Mouse (Mus musculus) cerebellum, postnatal 10 days (tissue): ENCODE results near the gene Myo1b.
"Not testable (repeated sequence)": the region's sequence is repeated elsewhere in the genome, so short reads cannot be mapped to it uniquely, and the experiment has no call there.

ENCODE experiments used
- DNase-seq, 2 experiments: peaks; one replicate each; pipeline ENCODE4 v3.0.0; 2021; ENCODE audit warnings: mixed read lengths in 2 of 2

Myo1b gene

DNA sequence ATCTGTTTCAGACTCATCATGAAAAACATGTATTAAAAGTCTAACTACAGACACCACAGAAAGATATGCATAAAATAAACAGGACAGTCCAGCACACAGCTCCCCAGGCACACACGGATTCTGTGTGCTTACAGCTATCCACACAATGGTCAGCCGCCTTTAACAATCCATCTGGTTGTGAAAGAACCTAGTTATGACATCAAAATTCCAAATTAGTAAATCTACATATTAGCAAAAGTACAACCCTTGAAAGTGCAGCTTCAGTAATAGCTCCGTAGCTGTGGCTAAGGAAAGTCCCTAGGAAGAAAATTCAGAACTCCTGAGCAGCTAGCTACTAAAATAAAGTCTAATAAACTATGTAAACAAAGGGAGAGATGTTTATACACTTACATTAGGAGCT is 21.1 kb downstream of the Myo1b start:
- no peak for DNase-seq

DNA sequence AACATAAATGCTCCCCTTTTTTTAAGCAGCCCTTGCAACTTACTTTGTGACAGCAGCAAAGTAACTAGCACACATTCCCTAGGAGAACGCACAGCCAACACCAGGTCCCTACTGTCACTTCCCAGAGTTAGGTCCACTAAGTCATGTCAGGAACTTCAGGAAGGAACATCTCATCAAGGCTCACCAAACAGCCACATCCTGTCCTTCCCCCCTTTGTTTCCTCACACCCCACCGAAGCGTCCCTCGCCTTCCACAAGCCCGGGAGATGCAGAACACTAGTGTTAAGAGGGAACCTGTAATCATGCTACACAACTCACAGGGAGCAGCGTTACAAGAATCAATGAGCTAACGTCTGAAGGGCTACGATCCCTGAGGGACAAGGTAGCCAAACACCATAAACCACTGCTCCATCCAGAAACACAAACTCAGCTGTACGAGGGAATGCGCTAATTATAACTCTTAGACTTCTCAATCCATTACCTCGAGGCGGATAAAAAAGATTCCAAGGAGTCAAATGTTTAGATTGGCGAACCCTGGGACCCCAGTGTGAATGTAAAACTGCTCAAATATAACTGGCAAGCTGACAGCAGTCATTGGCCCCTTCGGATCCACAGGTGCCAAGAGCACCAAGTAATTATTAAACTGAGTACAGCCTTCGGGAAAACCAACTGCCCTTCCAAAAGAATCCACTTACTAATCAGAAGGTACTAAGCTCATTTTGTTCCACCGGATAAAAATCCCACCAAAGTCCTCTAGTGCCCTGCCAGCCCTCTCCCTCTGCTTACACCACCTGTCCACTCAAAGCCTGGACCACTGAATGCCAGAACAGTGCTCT is 22.1 kb downstream of the Myo1b start:
- DNase-seq: no peak

DNA sequence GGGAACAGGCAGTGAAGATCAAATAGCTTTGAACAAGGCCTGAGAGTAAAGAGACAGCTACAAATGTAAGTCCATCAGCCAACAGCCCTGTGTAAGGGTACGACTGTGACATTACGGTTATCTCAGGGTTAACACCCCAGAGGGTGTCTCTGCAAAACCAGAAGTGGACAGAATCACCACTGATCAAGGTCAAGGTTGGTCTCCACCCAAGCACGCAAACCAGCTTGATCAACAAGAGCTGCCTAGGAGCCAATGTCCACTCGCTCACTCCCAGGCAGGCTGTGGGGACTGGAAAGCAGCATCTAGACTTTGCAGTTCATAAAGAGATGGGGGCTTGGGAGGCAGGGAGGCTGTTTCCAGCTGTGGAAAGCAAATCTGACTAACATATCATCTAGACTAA is 23.9 kb downstream of the Myo1b start:
- DNase-seq: no peak

DNA sequence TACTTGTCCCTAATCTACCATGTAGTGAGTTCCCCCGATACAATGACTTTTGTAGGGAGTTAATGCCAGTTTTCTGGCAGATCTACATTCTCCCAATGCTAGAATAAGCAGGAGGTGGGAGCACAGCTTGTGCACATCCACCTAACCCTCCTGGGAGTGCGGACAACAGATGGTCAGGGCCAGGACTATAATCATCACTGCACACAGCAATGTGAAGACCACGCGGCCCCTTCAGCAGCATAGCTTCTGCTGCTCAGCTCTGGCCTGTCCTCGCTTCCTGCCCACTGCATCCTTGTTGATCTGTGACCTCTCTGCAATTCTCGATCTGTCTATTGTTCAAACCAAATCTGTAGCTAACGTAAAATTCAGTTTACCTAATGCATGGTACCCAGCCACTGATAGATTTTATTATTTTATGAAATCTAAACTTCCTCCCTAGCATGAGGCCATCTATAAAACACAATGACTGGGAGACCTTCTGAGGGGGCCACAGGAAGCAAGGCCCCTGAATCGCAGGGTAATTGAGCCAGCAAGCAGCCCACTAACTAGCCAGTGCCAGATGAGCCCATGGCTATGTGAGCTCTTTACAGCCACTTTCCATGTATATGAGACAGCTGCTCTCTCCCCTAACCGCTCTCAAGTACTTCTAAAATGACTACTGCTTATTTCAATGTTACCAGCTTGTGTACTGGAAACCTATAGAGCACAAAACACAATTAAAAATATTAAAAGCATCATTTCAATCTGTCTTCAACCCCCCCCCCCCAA is 27.6 kb downstream of the Myo1b start:
- peak; percentile 43 to 62 for DNase-seq

DNA sequence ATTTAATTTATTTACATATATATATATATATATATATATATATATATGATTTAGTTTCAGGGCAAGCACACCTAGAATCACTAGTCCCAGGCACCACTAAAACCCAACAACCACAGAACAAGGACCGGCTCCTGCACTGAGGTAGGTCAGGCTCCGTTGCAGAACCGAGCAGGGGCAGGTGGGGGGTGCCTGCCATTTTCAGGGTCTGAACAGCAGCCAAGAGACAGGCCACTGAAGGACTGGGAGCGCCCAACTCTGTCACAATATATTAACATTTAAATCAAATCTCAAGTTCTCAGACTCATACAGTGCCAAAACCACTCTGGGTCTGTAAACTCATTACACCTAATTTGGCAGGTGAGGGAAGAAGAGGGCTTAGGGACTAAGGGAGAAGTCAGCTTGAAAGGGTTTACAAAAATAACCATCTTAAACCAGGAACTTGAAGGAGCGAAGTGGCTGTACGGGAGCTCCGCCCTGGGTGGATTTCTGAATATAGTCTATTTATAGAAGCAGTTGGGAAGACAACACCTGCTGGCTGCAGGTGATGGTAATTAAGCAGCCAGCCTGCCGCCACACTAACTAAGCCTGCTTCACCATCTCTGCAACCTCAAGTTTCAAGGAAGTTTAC is 30.4 kb downstream of the Myo1b start:
- DNase-seq: peak; percentile 75 to 80

DNA sequence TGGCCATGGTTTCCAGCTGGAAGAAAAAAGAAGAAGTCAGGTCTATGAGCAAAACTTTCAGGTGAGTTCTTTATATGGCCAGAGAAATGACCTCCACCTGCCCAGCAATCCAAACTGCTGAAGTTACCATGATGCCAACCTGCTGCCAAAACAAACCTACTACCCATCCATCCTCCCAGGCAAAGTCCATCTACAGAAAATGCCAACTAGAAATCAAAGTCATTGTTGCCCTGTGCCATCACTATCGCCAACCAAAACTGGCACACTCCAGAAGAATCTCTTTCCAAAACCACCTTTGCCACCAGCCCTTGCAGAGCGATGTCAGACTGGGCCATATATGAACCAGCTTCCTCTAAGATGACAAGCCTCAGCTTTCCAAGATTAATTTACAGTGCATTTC is 32.7 kb downstream of the Myo1b start:
- no peak for DNase-seq

DNA sequence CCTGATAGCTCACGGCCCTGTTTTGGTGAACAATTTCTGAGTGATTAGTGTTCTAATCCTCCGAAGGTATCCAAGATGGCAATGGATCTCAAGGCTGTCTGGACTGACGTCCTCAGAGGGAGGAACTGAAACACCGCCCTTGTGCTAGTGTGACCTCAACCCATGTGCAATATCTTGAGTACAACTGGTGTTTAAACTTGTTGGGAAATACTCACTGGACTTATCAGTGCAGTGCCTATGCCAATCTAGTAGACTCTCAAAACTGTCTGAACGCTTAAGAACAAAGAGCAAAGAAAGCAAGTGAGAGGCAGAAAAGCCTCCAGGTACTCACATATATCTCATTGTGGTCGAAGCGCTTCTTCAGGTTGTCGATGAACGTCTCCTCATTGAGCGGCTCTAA is 33.1 kb downstream of the Myo1b start:
- DNase-seq: no peak

DNA sequence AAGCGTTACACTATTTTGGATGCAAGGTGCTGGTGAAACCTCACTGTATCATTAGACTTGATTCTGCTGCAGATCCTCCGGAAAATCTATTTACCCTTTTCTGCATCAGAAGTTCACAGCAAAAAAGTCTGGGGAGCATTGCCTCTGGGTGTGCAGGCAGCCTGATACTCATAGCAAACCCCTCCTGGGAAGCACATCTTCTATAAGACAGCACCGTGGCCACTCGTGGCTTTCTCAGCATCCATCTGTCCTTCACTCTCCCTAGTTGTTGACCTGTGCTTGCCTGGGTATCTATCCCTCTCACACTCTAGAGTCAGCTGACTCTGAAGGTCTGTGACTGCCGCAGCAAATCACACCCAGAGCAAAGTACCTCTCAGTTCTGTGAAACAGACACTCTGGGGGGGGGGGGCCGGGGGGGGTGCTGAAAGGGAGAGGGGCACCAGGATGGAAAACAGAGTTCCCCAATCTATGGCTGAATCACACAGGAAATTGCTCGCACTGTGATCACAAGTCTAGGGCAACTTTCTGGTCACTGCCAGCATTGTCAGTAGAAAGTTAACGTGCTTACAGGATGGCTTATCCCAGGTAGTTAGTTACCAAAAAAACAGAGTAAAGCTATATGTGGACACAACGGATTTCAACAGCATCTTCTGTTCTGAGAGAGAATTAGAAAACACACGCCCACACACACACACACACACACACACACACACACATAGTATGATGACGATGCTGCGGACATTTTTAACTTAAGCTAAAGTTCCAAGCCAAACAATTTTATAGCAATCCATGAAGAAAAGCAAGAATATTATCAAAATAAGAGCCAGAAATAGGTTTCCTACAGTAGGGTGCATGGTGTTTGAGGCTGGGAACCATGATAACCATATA is 35.7 kb downstream of the Myo1b start:
- DNase-seq: no peak

DNA sequence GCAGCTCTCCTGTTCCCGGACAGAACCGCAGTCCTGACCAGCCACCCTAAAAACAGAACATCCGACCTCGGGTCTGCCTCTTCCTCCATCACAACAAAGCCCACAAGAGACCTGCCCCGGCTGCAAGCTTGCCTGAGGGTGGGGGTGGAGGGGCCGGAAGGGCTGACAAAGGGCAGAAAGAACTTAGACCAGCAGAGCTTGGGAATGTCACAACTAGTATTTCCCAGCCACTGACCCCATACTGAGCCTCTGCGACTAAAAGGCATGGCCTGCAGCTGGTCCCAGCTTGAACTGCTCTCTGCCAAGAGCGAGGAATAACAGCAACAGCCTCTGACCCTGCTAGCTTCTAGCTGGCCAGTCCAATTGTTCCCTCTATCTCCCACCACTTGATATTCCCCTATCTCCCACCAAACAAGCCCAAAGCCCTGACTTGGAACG is 36.5 kb downstream of the Myo1b start:
- DNase-seq: peak; percentile 35 to 54

DNA sequence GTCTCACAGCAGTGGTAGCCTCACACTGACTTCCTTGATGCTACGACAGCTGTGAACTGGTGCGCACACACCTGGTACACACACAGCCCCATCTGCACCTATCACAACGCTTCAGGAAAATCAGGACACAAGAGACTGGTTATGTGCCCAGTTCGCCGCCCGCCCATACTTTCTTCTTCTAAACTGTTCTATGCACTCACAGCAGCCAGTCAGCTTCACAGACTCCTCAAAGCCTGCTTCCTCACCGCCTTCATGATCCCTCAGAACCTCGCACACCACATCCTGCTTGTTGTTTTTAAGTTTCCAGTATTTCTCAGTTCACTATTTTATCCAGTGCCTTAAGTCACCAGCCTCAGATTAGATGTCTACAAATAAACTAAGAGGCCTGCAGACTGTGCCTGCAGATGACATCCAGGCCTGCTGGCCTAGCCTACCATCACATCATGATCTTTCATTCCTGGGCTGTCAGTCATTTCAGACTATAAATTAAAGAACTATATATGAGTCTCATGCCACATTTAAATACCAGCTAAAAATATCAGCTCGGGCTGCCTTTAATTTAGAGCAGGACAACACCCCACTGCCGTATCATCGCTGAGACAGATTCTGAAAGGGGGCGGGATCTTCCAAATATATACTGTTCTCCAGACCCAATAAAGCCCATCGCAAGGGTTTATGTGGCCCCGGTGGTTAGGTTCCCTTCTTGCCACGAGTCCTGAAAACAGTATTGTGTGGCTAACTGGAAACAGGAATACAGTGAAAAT is 40.2 kb downstream of the Myo1b start:
- DNase-seq: no peak

DNA sequence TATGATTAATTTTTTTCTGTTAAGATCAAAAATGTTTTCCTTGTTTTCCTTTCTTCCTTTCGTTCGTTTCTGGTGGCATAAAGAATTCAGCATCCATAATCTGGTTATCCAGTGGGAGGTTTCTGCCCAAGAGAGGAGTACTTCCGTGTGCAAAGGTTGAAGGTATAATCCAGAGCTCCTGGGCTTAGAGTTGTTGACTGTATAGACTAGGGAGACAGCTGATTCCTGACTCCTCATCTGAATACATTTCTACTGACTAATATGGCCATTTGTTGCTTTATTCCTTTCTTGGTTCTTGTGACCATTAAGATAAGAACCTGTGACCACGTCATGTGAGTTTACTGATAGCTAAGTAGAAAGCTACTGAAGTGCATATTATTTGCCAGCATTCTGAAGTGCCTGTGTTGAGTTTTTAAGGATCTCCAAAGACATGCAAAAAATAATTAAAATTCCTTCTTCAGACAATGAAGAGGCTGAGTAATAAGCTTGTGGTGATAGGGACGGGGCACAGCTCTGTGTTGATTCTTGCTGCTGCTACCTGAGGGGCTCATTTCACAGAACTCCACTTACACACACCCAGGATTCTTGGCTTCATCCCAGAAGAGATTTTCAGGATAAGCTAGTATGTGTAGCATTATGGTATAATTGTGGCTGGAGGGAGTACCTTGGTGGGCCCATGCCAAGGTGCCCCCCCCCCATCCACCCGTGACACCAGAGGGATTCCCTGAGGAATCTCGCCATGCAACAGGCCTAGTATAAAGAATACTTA is 43.2 kb downstream of the Myo1b start:
- no peak for DNase-seq

DNA sequence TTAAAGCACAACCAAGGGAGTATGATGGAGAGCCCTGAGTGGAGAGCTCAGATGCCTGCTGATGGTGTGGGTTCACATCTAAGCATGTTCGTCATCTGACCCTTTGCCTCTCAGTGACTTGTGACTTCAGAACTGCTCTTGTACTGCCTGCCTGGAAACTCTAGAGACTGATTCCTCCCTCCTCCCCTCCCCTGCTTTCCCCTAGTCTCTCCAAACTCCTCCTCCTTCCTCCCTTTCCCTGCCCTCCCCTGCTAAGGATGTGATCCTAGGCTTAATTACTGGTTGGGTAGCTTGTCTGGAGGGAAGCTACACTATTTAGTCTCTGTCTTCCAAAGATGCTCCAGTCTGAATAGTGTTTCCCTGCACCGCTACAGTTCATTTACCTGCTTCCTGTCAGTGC is 44.6 kb downstream of the Myo1b start:
- not testable (repeated sequence) for DNase-seq

DNA sequence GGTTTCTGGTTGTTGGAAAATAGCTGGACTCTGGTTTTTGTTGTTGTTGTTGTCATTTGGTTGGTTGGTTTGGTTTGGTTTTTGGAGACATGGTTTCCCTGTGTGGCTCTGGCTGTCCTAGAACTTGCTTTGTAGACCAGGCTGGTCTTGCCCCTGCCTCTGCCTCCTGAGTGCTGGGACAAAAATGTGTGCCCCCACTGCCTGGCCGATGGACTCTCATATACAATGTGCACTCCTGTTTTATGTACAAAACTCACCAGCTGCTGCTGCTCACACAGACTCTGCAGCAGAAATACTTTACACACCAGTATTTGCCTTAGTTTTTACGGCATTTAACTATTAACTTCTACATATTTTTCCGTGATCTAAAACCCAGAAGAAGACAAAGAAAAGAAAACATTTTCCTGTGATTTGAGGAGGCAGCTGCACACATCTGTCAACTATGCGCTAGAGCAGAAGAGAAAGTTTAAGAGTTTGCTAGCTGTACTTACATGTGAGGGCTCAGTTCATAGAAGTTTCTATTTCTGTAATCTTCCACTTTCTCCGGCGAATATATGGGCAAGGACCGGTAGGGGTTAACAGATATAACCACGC is 52.9 kb downstream of the Myo1b start:
- DNase-seq: no peak

DNA sequence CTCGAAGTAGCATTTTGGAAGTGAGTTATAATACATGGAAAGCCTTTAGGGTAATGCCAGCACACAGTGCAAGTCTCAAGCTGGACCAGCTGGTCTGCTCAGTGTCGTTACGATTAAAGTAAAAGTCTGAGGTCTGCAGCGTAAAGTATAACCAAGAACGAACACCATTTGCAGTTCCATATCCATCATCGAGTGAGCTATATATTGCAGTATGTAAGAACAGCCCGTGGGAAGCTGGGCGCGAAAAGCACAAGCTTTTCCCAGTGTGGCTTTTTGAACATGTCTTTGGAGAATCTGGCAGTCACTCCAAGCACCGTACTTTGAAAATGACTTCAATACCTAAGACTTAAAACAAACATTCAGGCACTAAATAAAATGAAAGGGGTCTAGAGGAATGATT is 55.0 kb downstream of the Myo1b start:
- DNase-seq: no peak

DNA sequence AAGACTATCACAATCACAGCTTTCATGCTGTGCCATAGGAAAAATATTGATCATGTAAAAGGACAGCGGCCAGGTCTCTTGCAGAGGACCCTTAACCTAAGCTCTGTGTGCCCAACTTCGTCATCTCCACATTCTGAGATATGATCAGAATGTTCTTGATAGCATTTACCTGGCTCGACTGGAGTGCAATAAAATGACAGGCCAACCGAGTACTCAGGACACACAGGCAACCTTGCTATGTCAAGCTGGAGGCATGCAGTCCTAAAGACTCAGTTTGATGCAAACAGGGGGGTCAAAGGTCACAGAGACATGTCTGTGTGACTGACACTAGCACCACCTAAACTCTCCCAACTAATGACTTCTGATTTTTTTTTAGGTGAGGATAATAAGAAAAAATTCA is 58.9 kb downstream of the Myo1b start:
- DNase-seq: no peak

DNA sequence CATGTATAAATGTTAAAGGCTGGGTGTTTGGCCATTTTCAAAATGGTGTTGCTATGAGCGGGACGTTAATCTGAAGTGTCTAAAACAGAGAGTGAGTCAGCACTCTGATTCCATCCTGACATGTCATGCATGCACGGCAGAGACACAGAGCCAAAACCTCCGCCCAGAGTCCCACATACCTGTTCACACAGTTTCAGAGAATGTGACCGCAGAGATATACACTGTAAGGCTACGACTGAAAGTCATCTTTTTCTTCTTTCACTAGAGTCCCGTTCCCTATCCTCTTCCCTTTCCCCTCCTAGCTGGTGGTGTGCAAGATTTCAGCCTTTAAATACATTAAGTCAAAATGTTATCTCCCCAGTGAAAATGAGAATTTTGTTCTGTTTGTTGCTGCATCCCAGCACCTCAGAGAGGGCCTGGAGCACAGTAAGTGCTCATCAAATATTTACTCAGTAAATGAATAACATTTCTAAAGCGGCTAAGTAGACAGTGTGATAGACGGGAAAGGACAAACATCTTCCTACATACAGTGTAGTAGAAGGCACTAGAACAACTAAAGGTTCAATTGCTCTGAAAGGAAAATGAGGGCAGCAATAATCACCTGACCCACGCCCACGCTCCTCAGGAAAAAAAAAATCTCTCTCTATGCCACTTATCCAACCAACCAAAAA is 59.5 kb downstream of the Myo1b start:
- DNase-seq: no peak

DNA sequence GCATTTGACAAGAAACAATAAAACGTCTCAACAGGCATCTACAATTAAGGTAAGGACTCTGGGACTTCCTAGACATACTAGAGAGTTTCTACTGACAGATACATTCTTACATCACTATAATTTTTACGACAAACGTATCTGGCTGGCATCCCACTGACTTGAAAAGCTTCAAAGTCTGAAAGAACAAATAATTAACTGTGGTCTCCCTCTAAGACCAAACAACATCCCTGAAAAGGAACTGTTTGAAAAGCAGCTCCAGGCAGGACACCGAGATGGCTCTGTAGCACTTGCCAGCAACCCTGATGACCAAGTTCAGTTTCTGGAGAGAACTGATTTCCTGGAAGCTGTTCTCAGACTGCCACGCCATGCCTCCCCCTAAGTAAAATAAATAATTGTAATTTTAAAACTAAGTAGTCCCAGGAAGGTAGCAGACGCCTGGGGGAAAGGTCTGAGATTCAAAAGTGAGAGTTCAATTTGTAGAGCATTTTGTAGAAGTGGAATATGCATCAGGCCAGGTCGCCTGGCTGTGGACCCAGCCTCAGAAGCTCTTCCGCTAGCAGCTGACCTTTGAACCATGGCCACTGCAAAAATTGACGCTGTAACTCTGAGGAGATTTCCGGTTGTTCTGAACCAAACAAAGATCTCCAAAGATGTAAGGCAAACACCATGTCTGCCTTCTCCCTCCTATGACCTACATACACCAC is 60.2 kb downstream of the Myo1b start:
- DNase-seq: no peak

DNA sequence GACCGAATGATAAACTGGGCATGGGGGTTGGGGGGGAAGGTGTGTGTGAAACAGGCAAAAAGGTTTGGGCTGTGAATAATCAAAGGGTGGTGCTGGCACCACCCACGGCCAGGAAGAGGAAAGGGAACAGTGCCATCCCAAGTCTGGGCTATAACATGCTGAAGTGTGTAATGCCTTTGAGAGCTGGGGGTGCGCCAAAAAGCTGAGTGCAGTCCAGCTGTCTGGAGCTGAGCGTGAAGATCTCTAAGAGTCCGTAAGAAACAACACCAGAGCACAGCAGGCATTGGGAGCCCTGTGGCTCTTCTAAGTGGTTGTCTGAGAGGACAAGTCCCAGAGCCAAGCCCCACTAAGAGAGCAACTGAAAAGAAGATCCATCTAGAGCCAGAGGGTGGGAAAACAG is 63.6 kb downstream of the Myo1b start:
- peak; percentile 52 to 63 for DNase-seq

DNA sequence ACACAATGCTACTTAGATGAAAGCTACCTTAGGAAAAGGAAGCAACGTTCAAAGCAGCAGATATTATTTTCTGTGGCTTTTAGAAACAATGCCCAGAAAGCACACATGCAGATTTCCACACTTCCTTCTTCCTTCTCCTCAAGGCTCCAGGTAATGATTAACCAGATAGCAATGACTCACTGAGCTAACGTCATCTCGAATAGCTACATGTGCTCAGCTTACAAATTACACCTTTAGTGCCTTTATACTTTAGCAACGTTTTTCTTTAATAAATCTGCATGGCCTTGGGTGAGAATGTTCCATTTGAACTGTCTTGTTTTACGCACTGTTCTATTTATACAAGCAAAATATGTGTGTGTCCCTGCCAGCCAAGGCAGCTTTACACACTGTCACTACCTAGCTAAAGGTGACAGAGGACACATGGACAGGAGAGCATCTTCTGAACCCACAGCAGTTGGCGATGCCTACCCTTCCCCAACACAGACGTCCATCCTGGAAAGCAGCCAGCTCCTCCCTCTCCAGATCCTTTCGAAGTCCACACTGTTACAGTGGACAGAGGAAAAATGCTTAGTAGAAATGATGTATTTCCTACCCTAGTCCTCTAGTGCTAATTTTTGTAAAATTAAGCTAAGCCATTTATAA is 66.2 kb downstream of the Myo1b start:
- peak; percentile 78 to 86 for DNase-seq
